Mouse (Mus musculus) liver, adult 2 months (tissue): Measurements from ENCODE around the gene Aspscr1. TPM values are rescaled to one million over a fixed set of nuclear protein-coding genes. Genes with fewer than 3 reads are reported as not detected.
A peak's percentile ranks its signal among the peaks of the same experiment; 100 is the strongest.

Experiments
- DNase-seq: peaks from one replicate; pipeline ENCODE4 v3.0.0-alpha.2; 2011; ENCODE audit warnings: low read depth, low spot score; ENCODE audit errors: extremely low read depth
- H3K27ac ChIP-seq: fragments of 200-500 bp; replicated peaks from 2 replicates; pipeline ENCODE4 v1.5.1; 2012; ENCODE audit warnings: low read depth, mild to moderate bottlenecking, control low read depth, inconsistent platforms, low read length; ENCODE audit not compliant: insufficient read depth
- H3K27me3 ChIP-seq: fragments of 200-500 bp; 2 replicates; pipeline ENCODE4 v1.6.1; 2012; ENCODE audit warnings: mild to moderate bottlenecking, moderate library complexity, low read length, inconsistent platforms; ENCODE audit not compliant: control insufficient read depth, insufficient read depth
- H3K36me3 ChIP-seq: fragments of 200-500 bp; 2 replicates; pipeline ENCODE4 v1.6.1; 2012; ENCODE audit warnings: low read length, inconsistent platforms; ENCODE audit not compliant: control insufficient read depth, insufficient read depth
- H3K4me1 ChIP-seq: fragments of 200-500 bp; 2 replicates; pipeline ENCODE4 v1.6.1; 2011; ENCODE audit warnings: low read length; ENCODE audit not compliant: control insufficient read depth, insufficient read depth
- H3K4me3 ChIP-seq: fragments of 200-500 bp; 2 replicates; pipeline ENCODE4 v1.5.1; 2011; ENCODE audit warnings: low read depth, mild to moderate bottlenecking, control low read depth, low read length, moderate library complexity; ENCODE audit not compliant: insufficient read depth
- H3K79me2 ChIP-seq: fragments of 200-500 bp; 2 replicates; pipeline ENCODE4 v1.6.1; 2012; ENCODE audit warnings: inconsistent platforms, mild to moderate bottlenecking, low read length, moderate library complexity; ENCODE audit not compliant: control insufficient read depth, insufficient read depth
- H3K9ac ChIP-seq: fragments of 200-500 bp; 2 replicates; pipeline ENCODE4 v1.6.1; 2012; ENCODE audit warnings: low read depth, mild to moderate bottlenecking, control low read depth, inconsistent platforms, low read length
- CTCF ChIP-seq: fragments of 200-500 bp; IDR thresholded peaks from 2 replicates; pipeline ENCODE4 v1.5.1; 2011; ENCODE audit warnings: low read depth, low read length, control low read depth
- POLR2A ChIP-seq: fragments of 200-500 bp; IDR thresholded peaks from 2 replicates; pipeline ENCODE4 v1.6.1; 2011; ENCODE audit warnings: low read length, control low read depth; ENCODE audit not compliant: insufficient read depth; ENCODE audit errors: extremely low read depth
- WGBS: fragments of 180-500 bp; shearing (Covaris S2); methylation state at CpG from one replicate; pipeline ENCODE4 v1.1.7; 2018; 5-methylcytosine and 5-hydroxymethylcytosine counted together
- polyA plus RNA-seq: library from polyadenylated mRNA; depleted of rRNA; stranded (reverse); fragments of >200 nt; gene quantifications from 2 replicates; pipeline ENCODE4 v1.2.3, GENCODE M21; 2012
- total RNA-seq: library from RNA; depleted of rRNA; stranded (reverse); fragments of >200 nt; gene quantifications from 2 replicates; pipeline ENCODE4 v1.2.3, GENCODE M21; 2014

Gene Aspscr1
- total and polyA plus RNA-seq, 2 experiments, result 49.3 to 142 TPM

GRCm38 (mm10) chr11:120703696-120704454 is 31.1 kb downstream of the Aspscr1 start:
- Histone ChIP-seq H3K27me3 (no peaks in the 10 kb centered on the region), H3K36me3 (peaks cover 3% of the 10 kb centered on the region; the same call in 1 of the 2 replicates), H3K4me3 (no peak overlapping the region), H3K79me2 (no peaks in the 10 kb centered on the region), H3K9ac (no peak overlapping the region), H3K27ac (no peak overlapping the region), H3K4me1 (no peaks in the 10 kb centered on the region)
- TF ChIP-seq POLR2A (no peak), CTCF (no peak)
- DNase-seq, result no peak
- 87% methylated on average over 15 of the region's 15 CpGs for whole genome bisulfite sequencing

GRCm38 (mm10) chr11:120704486-120705325 is 31.9 kb downstream of the Aspscr1 start:
- no peak for TF ChIP-seq POLR2A
- TF ChIP-seq CTCF, result no peak
- no peak overlapping the region for H3K4me3 ChIP-seq
- 82% methylated on average over 8 of the region's 8 CpGs for WGBS
- H3K79me2 ChIP-seq, result no peaks in the 10 kb centered on the region
- peaks cover 3% of the 10 kb centered on the region; the same call in 1 of the 2 replicates for H3K36me3 ChIP-seq
- no peak for DNase-seq
- no peaks in the 10 kb centered on the region for H3K27me3 ChIP-seq
- H3K4me1 ChIP-seq, result no peaks in the 10 kb centered on the region
- H3K27ac ChIP-seq, result no peak overlapping the region
- no peak overlapping the region for H3K9ac ChIP-seq

GRCm38 (mm10) chr11:120706120-120706519 is 33.3 kb downstream of the Aspscr1 start:
- Histone ChIP-seq H3K27me3 (no peaks in the 10 kb centered on the region), H3K9ac (no peak overlapping the region), H3K36me3 (peaks cover 3% of the 10 kb centered on the region; the same call in 1 of the 2 replicates), H3K4me1 (no peaks in the 10 kb centered on the region), H3K27ac (no peak overlapping the region), H3K4me3 (no peak overlapping the region), H3K79me2 (no peaks in the 10 kb centered on the region)
- WGBS, result 78% methylated on average over 5 of the region's 5 CpGs
- TF ChIP-seq POLR2A (no peak), CTCF (no peak)
- no peak for DNase-seq

GRCm38 (mm10) chr11:120707225-120707624 is 34.5 kb downstream of the Aspscr1 start:
- H3K27ac ChIP-seq, result no peak overlapping the region
- no peak for DNase-seq
- H3K9ac ChIP-seq, result no peak overlapping the region
- no peaks in the 10 kb centered on the region for H3K4me1 ChIP-seq
- H3K36me3 ChIP-seq, result no peaks in the 10 kb centered on the region
- H3K79me2 ChIP-seq, result no peaks in the 10 kb centered on the region
- WGBS, result 87% methylated on average over 12 of the region's 12 CpGs
- TF ChIP-seq CTCF (no peak), POLR2A (no peak)
- no peaks in the 10 kb centered on the region for H3K27me3 ChIP-seq
- no peak overlapping the region for H3K4me3 ChIP-seq

- no peak for DNase-seq
- no peaks in the 10 kb centered on the region for H3K79me2 ChIP-seq
- WGBS, result 85% methylated on average over 5 of the region's 5 CpGs
- TF ChIP-seq POLR2A (no peak), CTCF (no peak)
- no peak overlapping the region for H3K4me3 ChIP-seq
- H3K9ac ChIP-seq, result no peak overlapping the region
- no peaks in the 10 kb centered on the region for H3K36me3 ChIP-seq
- H3K27ac ChIP-seq, result no peak overlapping the region
- peaks cover 2% of the 10 kb centered on the region for H3K4me1 ChIP-seq
- H3K27me3 ChIP-seq, result no peaks in the 10 kb centered on the region
Measured at GRCm38 (mm10) chr11:120707969-120708368, 35.2 kb downstream of the Aspscr1 start.

- H3K9ac ChIP-seq, result no peak overlapping the region
- H3K79me2 ChIP-seq, result no peaks in the 10 kb centered on the region
- H3K36me3 ChIP-seq, result no peaks in the 10 kb centered on the region
- 53% methylated on average over 2 of the region's 2 CpGs for WGBS
- DNase-seq, result peak; percentile 51
- no peaks in the 10 kb centered on the region for H3K27me3 ChIP-seq
- H3K4me3 ChIP-seq, result no peak overlapping the region
- H3K4me1 ChIP-seq, result peaks cover 7% of the 10 kb centered on the region
- TF ChIP-seq CTCF, result no peak
- no peak for TF ChIP-seq POLR2A
- H3K27ac ChIP-seq, result no peak overlapping the region
Measured at GRCm38 (mm10) chr11:120709551-120709950, 36.8 kb downstream of the Aspscr1 start.
